Mouse (Mus musculus) mammary gland, adult 2 months (tissue): ENCODE results near the gene Gch1. TPM values are rescaled to one million over a fixed set of nuclear protein-coding genes. Genes with fewer than 3 reads are reported as not detected.

Experiments used
- polyA plus RNA-seq: library from polyadenylated mRNA; depleted of rRNA; stranded (reverse); fragments of >200 nt; gene quantifications from 2 replicates; pipeline ENCODE4 v1.2.3, GENCODE M21; 2012; ENCODE audit warnings: low replicate concordance; rRNA removed

The Gch1 gene
- polyA plus RNA-seq, result 5.2 and 6.2 TPM in 2 replicates

GRCm38 (mm10) chr14:47188848-47189634, at the start of gene Gch1:
TSS of gene Gch1 (minus strand) at chr14:47189413.

Other genes starting within 250 kb of the Gch1 start
- gene Wdhd1, start 87.4 kb upstream of the Gch1 start, polyA plus RNA-seq, result 0.99 and 1.3 TPM in 2 replicates
- 2.1 and 4.2 TPM in 2 replicates for gene Socs4, start 87.5 kb upstream of the Gch1 start, polyA plus RNA-seq
- gene Mapk1ip1l, start 108.9 kb upstream of the Gch1 start, polyA plus RNA-seq, result 43.9 and 64.3 TPM in 2 replicates
- 155 and 330 TPM in 2 replicates for gene Lgals3, start 178.3 kb upstream of the Gch1 start, polyA plus RNA-seq
- gene Dlgap5, start 229.0 kb upstream of the Gch1 start, polyA plus RNA-seq, result 0.85 and 0.93 TPM in 2 replicates